Mouse (Mus musculus) ES-E14 (cell line): ENCODE data around the gene Ric3. TPM values are rescaled to one million over a fixed set of nuclear protein-coding genes. Genes with fewer than 3 reads are reported as not detected.

ENCODE experiments used
- DNase-seq: peaks from one replicate; pipeline ENCODE4 v3.0.0-alpha.2; 2013; ENCODE audit warnings: low read depth, low spot score
- H3K27ac ChIP-seq: 2 replicates; pipeline ENCODE4 v1.5.1; 2012; ENCODE audit warnings: low read depth, mild to moderate bottlenecking, low read length, moderate library complexity, mixed read lengths; ENCODE audit not compliant: poor library complexity, insufficient read depth, severe bottlenecking
- H3K36me3 ChIP-seq: 2 replicates; pipeline ENCODE4 v1.6.1; 2012; ENCODE audit warnings: mild to moderate bottlenecking, low read length, moderate library complexity, mixed read lengths; ENCODE audit not compliant: control insufficient read depth, poor library complexity, insufficient read depth, severe bottlenecking
- H3K4me1 ChIP-seq, 2 experiments: fragments of 150-350 bp in 1 of 2; sonication (generic) in 1 of 2; 2 replicates each; pipeline ENCODE4 v1.6.1; 2012; ENCODE audit warnings: low read length in 2 of 2, mild to moderate bottlenecking in 1 of 2, mixed read lengths in 1 of 2; ENCODE audit not compliant: control insufficient read depth in 2 of 2, insufficient read depth in 2 of 2, poor library complexity in 1 of 2
- H3K4me3 ChIP-seq, 2 experiments: fragments of 150-350 bp in 1 of 2; sonication (generic) in 1 of 2; 2 replicates each; pipeline ENCODE4 v1.5.1; 2012; ENCODE audit warnings: low read length in 2 of 2, low read depth in 1 of 2, mild to moderate bottlenecking in 1 of 2, mixed read lengths in 1 of 2; ENCODE audit not compliant: insufficient read depth in 1 of 2, poor library complexity in 1 of 2, severe bottlenecking in 1 of 2
- H3K9ac ChIP-seq: 2 replicates; pipeline ENCODE4 v1.6.1; 2012; ENCODE audit warnings: low read depth, mild to moderate bottlenecking, low read length, mixed read lengths; ENCODE audit not compliant: poor library complexity, insufficient read depth, severe bottlenecking
- H3K9me3 ChIP-seq: fragments of 150-350 bp; sonication (generic); 2 replicates; pipeline ENCODE4 v1.6.1; 2012; ENCODE audit warnings: low read depth, mild to moderate bottlenecking, low read length; ENCODE audit not compliant: control insufficient read depth, insufficient read depth
- CHD2 ChIP-seq: IDR thresholded peaks from 2 replicates; pipeline ENCODE4 v1.6.1; 2014; ENCODE audit warnings: mild to moderate bottlenecking, low read depth, low read length, inconsistent platforms
- HCFC1 ChIP-seq: IDR thresholded peaks from 2 replicates; pipeline ENCODE4 v1.6.1; 2012; ENCODE audit warnings: low read length, inconsistent platforms, borderline replicate concordance; ENCODE audit not compliant: insufficient read depth
- MAFK ChIP-seq: IDR thresholded peaks from 2 replicates; pipeline ENCODE4 v1.6.1; 2014; ENCODE audit warnings: mild to moderate bottlenecking, low read depth, low read length, inconsistent platforms; ENCODE audit not compliant: insufficient read depth
- ZC3H11A ChIP-seq: IDR thresholded peaks from 2 replicates; pipeline ENCODE4 v1.6.1; 2012; ENCODE audit warnings: low read depth, mild to moderate bottlenecking, inconsistent platforms, low read length, borderline replicate concordance
- ZNF384 ChIP-seq: IDR thresholded peaks from 2 replicates; pipeline ENCODE4 v1.6.1; 2012; ENCODE audit warnings: low read depth, low read length, inconsistent platforms
- in situ Hi-C, 2 experiments: fragments of 600-800 bp; cut with MboI; formaldehyde crosslinking; loops; one replicate each; pipeline ENCODE4 v1.15.1; 2025; ENCODE audit warnings: low sequenced_read_pairs in 2 of 2, inconsistent platforms in 1 of 2; ENCODE audit not compliant: unreplicated experiment in 2 of 2
- total RNA-seq: library from RNA; depleted of rRNA; stranded (reverse); fragments of 300-350 nt; gene quantifications from 2 replicates; pipeline ENCODE4 v1.2.3, GENCODE M21; 2012

Ric3 gene
- total RNA-seq, 1 experiment, result 15.1 TPM

DNA sequence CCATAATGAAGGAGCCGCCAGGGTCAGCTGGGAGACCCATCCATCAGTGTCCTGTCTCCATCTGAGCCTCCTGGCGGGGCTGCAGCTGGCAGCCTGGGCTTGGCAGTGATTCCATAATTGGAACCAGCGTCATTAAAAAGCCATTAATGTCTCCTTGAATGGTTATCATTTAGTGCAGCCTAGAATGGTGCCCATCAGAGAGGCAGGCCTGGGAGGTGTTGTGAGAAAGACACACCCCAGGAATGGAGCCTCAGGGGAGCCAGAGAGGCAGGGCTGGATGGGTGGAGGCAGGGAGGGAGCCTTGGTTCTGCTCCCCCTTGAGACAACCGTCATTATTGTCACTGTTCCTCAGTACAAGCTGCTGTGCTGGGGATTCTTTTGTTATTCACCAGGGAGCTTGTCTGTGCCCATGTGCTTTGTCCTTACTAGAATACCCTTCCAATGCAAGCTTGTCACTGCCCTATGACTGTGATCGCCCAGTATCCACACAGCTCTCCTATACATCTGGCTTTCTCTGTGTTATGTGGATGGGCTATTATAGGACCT, 66.7 kb downstream of the Ric3 start:
- no peak for TF ChIP-seq ZC3H11A
- in situ Hi-C loops, result no loop called here
- no peak overlapping the region for H3K4me3 ChIP-seq
- H3K36me3 ChIP-seq, result no peaks in the 10 kb centered on the region
- no peak overlapping the region for H3K9ac ChIP-seq
- DNase-seq, result no peak
- no peak overlapping the region for H3K27ac ChIP-seq
- no peaks in the 10 kb centered on the region for H3K9me3 ChIP-seq
- no peaks in the 10 kb centered on the region for H3K4me1 ChIP-seq

DNA sequence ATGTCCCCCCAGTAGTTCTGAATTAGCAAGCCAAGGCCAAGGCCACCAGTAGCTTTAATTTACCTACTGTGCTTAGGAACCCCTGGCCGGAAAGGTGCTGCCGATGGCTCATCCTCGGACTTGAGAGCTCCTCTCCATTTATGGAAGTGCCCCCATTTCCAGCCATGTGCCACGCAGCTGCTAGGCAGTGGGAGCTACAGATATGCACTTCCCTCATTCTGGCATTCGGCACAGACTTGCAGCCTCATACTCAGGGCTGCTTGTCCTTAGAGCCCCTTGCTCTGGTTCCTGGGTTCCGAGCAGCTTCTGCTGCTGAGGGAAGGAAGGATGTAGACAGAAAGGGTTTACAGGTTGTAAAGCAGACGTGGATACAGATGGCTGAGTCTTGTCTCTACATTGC, 68.3 kb downstream of the Ric3 start:
- Histone ChIP-seq H3K9ac (no peak overlapping the region), H3K4me1 (no peaks in the 10 kb centered on the region), H3K4me3 (no peak overlapping the region), H3K36me3 (no peaks in the 10 kb centered on the region), H3K9me3 (no peaks in the 10 kb centered on the region), H3K27ac (no peak overlapping the region)
- no peak for DNase-seq
- TF ChIP-seq HCFC1, result no peak
- no peak for TF ChIP-seq CHD2
- TF ChIP-seq MAFK, result no peak
- no peak for TF ChIP-seq ZC3H11A
- no peak for TF ChIP-seq ZNF384
- in situ Hi-C loops, result no loop called here

DNA sequence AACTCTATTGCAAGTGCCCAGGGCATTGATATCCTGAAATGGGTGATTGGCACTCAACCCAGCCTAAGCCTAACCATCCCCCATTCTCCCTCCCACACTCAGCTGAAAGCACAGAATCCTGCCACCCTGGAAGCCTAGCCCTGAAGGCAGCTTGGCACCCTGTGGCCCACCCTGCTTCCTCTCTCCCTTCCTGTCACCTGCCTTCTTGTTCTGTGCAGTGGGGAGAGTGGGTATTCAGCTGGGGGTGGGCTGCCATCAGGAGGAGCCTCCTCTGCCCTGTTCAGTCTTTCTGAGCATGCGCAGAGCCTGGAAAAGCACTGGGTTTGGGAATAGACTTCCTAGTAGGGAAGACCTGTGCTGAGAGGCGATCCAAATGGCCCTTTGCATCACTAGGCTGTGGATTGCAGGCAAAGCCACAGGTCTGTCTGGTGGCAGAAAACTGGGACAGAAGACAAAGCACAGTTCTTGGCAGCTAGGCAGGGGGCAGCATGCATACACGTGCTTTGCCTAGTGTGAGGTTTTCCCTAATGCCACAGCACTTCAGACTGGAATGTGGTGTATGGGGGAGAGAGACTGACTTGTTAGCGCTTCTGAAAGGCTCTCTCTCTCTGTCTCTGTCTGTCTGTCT, 70.0 kb downstream of the Ric3 start:
- no peak for TF ChIP-seq HCFC1
- TF ChIP-seq ZNF384, result no peak
- TF ChIP-seq ZC3H11A, result no peak
- no peak for TF ChIP-seq MAFK
- no peak for TF ChIP-seq CHD2
- Histone ChIP-seq H3K4me1 (no peaks in the 10 kb centered on the region), H3K36me3 (no peaks in the 10 kb centered on the region), H3K27ac (no peak overlapping the region), H3K4me3 (no peak overlapping the region), H3K9ac (no peak overlapping the region), H3K9me3 (no peaks in the 10 kb centered on the region)
- no peak for DNase-seq
- in situ Hi-C loops, result no loop called here

DNA sequence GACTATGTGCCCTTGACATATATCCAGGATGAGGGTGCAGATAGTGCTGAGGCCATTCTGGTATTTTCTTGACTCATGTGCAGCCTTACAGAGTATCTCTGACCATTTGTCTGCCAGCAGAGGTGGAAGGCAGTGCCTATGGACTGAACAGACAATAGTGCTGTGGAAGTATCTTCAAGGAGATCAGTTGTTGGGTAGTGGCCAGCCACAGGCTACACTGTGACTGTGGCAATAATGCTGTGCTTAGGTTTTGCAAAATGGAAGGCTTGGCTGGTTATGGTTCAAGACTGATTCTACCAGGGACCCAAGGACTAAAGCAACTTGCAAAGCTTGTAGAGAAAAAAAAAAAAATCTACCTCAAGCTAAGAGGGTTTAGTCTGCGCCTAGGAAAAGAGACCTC, 70.6 kb downstream of the Ric3 start:
- in situ Hi-C loops, result no loop called here
- no peak overlapping the region for H3K4me3 ChIP-seq
- H3K4me1 ChIP-seq, result no peaks in the 10 kb centered on the region
- no peak overlapping the region for H3K27ac ChIP-seq
- H3K36me3 ChIP-seq, result no peaks in the 10 kb centered on the region
- H3K9ac ChIP-seq, result no peak overlapping the region
- H3K9me3 ChIP-seq, result no peaks in the 10 kb centered on the region
- no peak for TF ChIP-seq CHD2
- TF ChIP-seq ZNF384, result no peak
- no peak for TF ChIP-seq MAFK
- no peak for TF ChIP-seq HCFC1
- no peak for TF ChIP-seq ZC3H11A
- DNase-seq, result no peak
